In the genomic region with DNA sequence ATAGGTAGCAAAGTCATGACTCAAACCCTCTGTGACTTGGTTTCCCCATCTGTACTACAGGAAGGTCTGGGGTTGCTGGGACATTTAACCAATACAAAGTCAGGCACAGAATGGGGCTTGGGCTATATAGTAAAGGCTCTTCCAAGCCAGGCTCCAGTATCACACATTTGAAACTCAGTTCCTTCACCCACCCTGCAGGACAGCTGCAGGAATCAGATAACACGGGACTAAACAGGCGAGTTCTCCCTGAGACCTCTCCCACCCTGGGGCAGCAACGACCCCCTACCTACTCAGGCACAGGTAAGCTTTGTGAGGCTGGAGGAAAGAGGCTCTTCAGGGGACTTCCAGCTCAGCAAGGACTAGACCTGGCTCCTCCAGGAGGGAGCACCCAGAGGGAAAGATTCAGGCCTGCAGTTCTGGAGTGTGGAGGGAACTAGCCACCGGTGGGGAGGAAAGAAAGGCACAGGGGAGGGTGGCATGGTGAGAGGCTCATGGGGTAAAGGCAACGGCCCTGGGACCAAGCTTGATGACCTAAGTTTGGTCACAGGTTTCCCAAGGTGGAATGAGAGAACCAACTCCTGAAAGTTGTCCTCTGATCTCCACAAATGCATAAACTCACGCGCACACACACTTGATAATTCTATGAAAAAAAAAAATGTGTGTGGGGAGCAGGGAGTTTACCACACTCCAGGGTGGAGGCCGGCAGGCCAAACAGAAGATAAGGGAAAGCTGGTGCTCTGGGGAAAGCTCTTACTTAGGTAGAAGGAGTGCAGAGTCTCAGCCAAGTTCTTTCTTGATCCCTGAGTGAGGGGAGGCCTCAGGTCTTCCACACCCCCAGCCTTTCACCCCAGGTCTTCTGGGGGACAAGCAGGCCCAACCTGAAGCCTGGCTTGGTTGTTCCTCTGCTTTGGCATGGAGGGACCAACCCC, we compare ENCODE assay signal across 10 mouse cellular contexts. TPM values are rescaled to one million over a fixed set of nuclear protein-coding genes. Genes with fewer than 3 reads are reported as not detected.
DNase-seq lines count a peak whose midpoint lies in the region; ATAC-seq and TF ChIP-seq lines count a peak whose summit lies in the region.
"Had no signal": no experiment of that assay in that cellular context is flagged by ENCODE, and none has a peak within 500 bp of the region (broad histone marks: within the 10 kb centered on the region; RNA-seq: fewer than 3 reads in every experiment).

No protein-coding gene starts in this region.

- H3K27ac ChIP-seq in lung, embryonic 15.5 days, result no peak overlapping the region
- no peak overlapping the region for H3K27ac ChIP-seq in forebrain, embryonic 14.5 days (ENCODE audit: low read depth, low read length)
- H3K27ac ChIP-seq in liver, postnatal 0 days (ENCODE audit: low read depth), result peak overlapping the region; percentile 99
- H3K27ac ChIP-seq in stomach, embryonic 15.5 days, result peak overlapping the region; percentile 78
- no peak overlapping the region for H3K27ac ChIP-seq in gastrocnemius, adult 2 months

- intact Hi-C loops in gastrocnemius, adult 2 months (cut with DNase I), result no loop called here

- H3K4me1 ChIP-seq in lung, embryonic 15.5 days, result peaks cover 17% of the 10 kb centered on the region
- peaks cover 12% of the 10 kb centered on the region for H3K4me1 ChIP-seq in forebrain, embryonic 14.5 days (ENCODE audit: control insufficient read depth, insufficient read depth, low read length)
- H3K4me1 ChIP-seq in liver, postnatal 0 days (ENCODE audit: insufficient read depth), result peaks cover 22% of the 10 kb centered on the region
- peaks cover 22% of the 10 kb centered on the region for H3K4me1 ChIP-seq in stomach, embryonic 15.5 days

- H3K9me3 ChIP-seq in lung, embryonic 15.5 days, result no peaks in the 10 kb centered on the region
- no peaks in the 10 kb centered on the region for H3K9me3 ChIP-seq in forebrain, embryonic 14.5 days (replicated peaks; ENCODE audit: control insufficient read depth, low read length)
- H3K9me3 ChIP-seq in liver, postnatal 0 days (ENCODE audit: low read length), result no peaks in the 10 kb centered on the region
- no peaks in the 10 kb centered on the region for H3K9me3 ChIP-seq in stomach, embryonic 15.5 days

- peak overlapping the region; percentile 89; the same call in 1 of the 2 replicates for H3K4me2 ChIP-seq in lung, embryonic 15.5 days
- H3K4me2 ChIP-seq in forebrain, embryonic 14.5 days (ENCODE audit: low read length), result 0 out of 2 replicates have a peak overlapping the region, but pooled peaks have one; percentile 86
- peak overlapping the region; percentile 77 for H3K4me2 ChIP-seq in liver, postnatal 0 days (ENCODE audit: low read depth, low read length)
- H3K4me2 ChIP-seq in stomach, embryonic 15.5 days, result peak overlapping the region; percentile 88

- H3K9ac ChIP-seq in lung, embryonic 15.5 days, result no peak overlapping the region
- H3K9ac ChIP-seq in forebrain, embryonic 14.5 days (ENCODE audit: low read length), result peak overlapping the region; percentile 77
- peak overlapping the region; percentile 78 for H3K9ac ChIP-seq in liver, postnatal 0 days (replicated peaks)
- H3K9ac ChIP-seq in stomach, embryonic 15.5 days, result no peak overlapping the region

- peak; percentile 61 for TF ChIP-seq EP300 in liver, postnatal 0 days (IDR thresholded peaks at IDR 0.05; ENCODE audit: low read depth)

- TF ChIP-seq CTCF in liver, postnatal 0 days (IDR thresholded peaks at IDR 0.05; ENCODE audit: low read depth), result no peak
- TF ChIP-seq CTCF in gastrocnemius, adult 2 months (IDR thresholded peaks at IDR 0.05), result no peak

- H3K27me3 ChIP-seq in lung, embryonic 15.5 days, result no peaks in the 10 kb centered on the region
- no peaks in the 10 kb centered on the region for H3K27me3 ChIP-seq in forebrain, embryonic 14.5 days (replicated peaks; ENCODE audit: control insufficient read depth, insufficient read depth, low read length)
- H3K27me3 ChIP-seq in liver, postnatal 0 days (ENCODE audit: insufficient read depth, low read length), result no peaks in the 10 kb centered on the region
- H3K27me3 ChIP-seq in stomach, embryonic 15.5 days (replicated peaks), result no peaks in the 10 kb centered on the region
- H3K27me3 ChIP-seq: Patski had no signal

- ATAC-seq in lung, embryonic 15.5 days (ENCODE audit: borderline replicate concordance, extremely low read depth, low FRiP score, low TSS enrichment), result no peak
- no peak for ATAC-seq in forebrain, embryonic 14.5 days
- peak; percentile 66 for ATAC-seq in liver, postnatal 0 days
- ATAC-seq in stomach, embryonic 15.5 days (ENCODE audit: insufficient read depth, low FRiP score, low read depth), result peak; percentile 50; the same call in 1 of the 2 replicates
- no peak for ATAC-seq in granulocyte monocyte progenitor cell, adult 5-6 weeks (replicated peaks; ENCODE audit: poor library complexity, severe bottlenecking)

- no peak for DNase-seq in lung, postnatal 25 days (ENCODE audit: low spot score)
- no peak for DNase-seq in forebrain, embryonic 14.5 days (ENCODE audit: low spot score)
- peak; percentile 50 for DNase-seq in liver, postnatal 0 days
- no peak for DNase-seq in gastrocnemius, adult 2 months
- no peak for DNase-seq in cerebellum, adult 11 months
- DNase-seq: cerebellum, adult 11-12 months had no signal

- no peak overlapping the region for H3K4me3 ChIP-seq in lung, embryonic 15.5 days
- H3K4me3 ChIP-seq in forebrain, embryonic 14.5 days (ENCODE audit: low read depth, low read length), result no peak overlapping the region
- H3K4me3 ChIP-seq in liver, postnatal 0 days (ENCODE audit: low read depth, low read length), result peak overlapping the region; percentile 65
- H3K4me3 ChIP-seq in stomach, embryonic 15.5 days (replicated peaks), result 0 out of 2 replicates have a peak overlapping the region, but pooled peaks have one; percentile 87
- no peak overlapping the region for H3K4me3 ChIP-seq in gastrocnemius, adult 2 months

- 62% methylated on average over 8 of the region's 8 CpGs for WGBS in lung, embryonic 15.5 days
- 84% methylated on average over 8 of the region's 8 CpGs for WGBS in forebrain, embryonic 14.5 days
- 40% methylated on average over 8 of the region's 8 CpGs for WGBS in liver, postnatal 0 days (ENCODE audit: insufficient replicate concordance)
- WGBS in stomach, embryonic 15.5 days, result 52% methylated on average over 8 of the region's 8 CpGs

- H3K36me3 ChIP-seq in lung, embryonic 15.5 days, result peaks cover 8% of the 10 kb centered on the region
- peaks cover 12% of the 10 kb centered on the region for H3K36me3 ChIP-seq in forebrain, embryonic 14.5 days (ENCODE audit: control insufficient read depth, insufficient read depth, low read length)
- peaks cover 7% of the 10 kb centered on the region; the same call in 1 of the 2 replicates for H3K36me3 ChIP-seq in liver, postnatal 0 days (replicated peaks; ENCODE audit: insufficient read depth, low read length)
- no peaks in the 10 kb centered on the region for H3K36me3 ChIP-seq in stomach, embryonic 15.5 days

RNA-seq across cellular contexts. Expression of a gene that starts 2.4 kb away (rescaled TPM):
- polyA plus RNA-seq in lung, embryonic 15.5 days (2015; fragmentation: Nextera tagmentation; extraction: Ambion mirVana), result 33.3 and 34.0 TPM in 2 replicates
- polyA plus RNA-seq in forebrain, embryonic 14.5 days (2014; fragmentation: Nextera tagmentation; extraction: Ambion mirVana), result 40.5 and 43.0 TPM in 2 replicates
- 10.9 and 12.9 TPM in 2 replicates for polyA plus RNA-seq in liver, postnatal 0 days (2015; fragmentation: Nextera tagmentation; extraction: Ambion mirVana)
- polyA plus RNA-seq in stomach, embryonic 15.5 days (2015; fragmentation: Nextera tagmentation; extraction: Ambion mirVana), result 30.6 and 33.6 TPM in 2 replicates
- total RNA-seq in granulocyte monocyte progenitor cell, adult 5-6 weeks (2014; fragmentation: Nextera tagmentation), result 15.1 and 23.6 TPM in 2 replicates
- 9.7 and 10.1 TPM in 2 replicates for total RNA-seq in granulocyte monocyte progenitor cell, adult 5-6 weeks (2017)
- 1 to 10 TPM; 3.4 to 4.9 TPM for total RNA-seq in gastrocnemius, adult 2 months (2021)

RNA-seq across cellular contexts. Expression of a gene that starts 28.9 kb away (rescaled TPM):
- 34.3 and 34.7 TPM in 2 replicates for polyA plus RNA-seq in lung, embryonic 15.5 days (2015; fragmentation: Nextera tagmentation; extraction: Ambion mirVana)
- 38.1 and 40.1 TPM in 2 replicates for polyA plus RNA-seq in forebrain, embryonic 14.5 days (2014; fragmentation: Nextera tagmentation; extraction: Ambion mirVana)
- 20.0 and 20.5 TPM in 2 replicates for polyA plus RNA-seq in liver, postnatal 0 days (2015; fragmentation: Nextera tagmentation; extraction: Ambion mirVana)
- polyA plus RNA-seq in stomach, embryonic 15.5 days (2015; fragmentation: Nextera tagmentation; extraction: Ambion mirVana), result 33.6 and 35.4 TPM in 2 replicates
- total RNA-seq in granulocyte monocyte progenitor cell, adult 5-6 weeks (2014; fragmentation: Nextera tagmentation), result 10.8 and 15.3 TPM in 2 replicates
- 14.8 and 21.1 TPM in 2 replicates for total RNA-seq in granulocyte monocyte progenitor cell, adult 5-6 weeks (2017)
- 10 to 100 TPM; 18.6 to 23.8 TPM for total RNA-seq in gastrocnemius, adult 2 months (2021)

RNA-seq across cellular contexts. Expression of a gene that starts 29.1 kb away (rescaled TPM):
- 99.8 and 105 TPM in 2 replicates for polyA plus RNA-seq in lung, embryonic 15.5 days (2015; fragmentation: Nextera tagmentation; extraction: Ambion mirVana)
- polyA plus RNA-seq in forebrain, embryonic 14.5 days (2014; fragmentation: Nextera tagmentation; extraction: Ambion mirVana), result 13.2 and 18.4 TPM in 2 replicates
- 168 and 183 TPM in 2 replicates for polyA plus RNA-seq in liver, postnatal 0 days (2015; fragmentation: Nextera tagmentation; extraction: Ambion mirVana)
- polyA plus RNA-seq in stomach, embryonic 15.5 days (2015; fragmentation: Nextera tagmentation; extraction: Ambion mirVana), result 94.5 and 118 TPM in 2 replicates
- total RNA-seq in granulocyte monocyte progenitor cell, adult 5-6 weeks (2014; fragmentation: Nextera tagmentation), result 204 and 312 TPM in 2 replicates
- 119 and 155 TPM in 2 replicates for total RNA-seq in granulocyte monocyte progenitor cell, adult 5-6 weeks (2017)
- total RNA-seq in gastrocnemius, adult 2 months (2021), result 10 to 100 TPM; 22.2 to 22.7 TPM

Comparison
In these comparisons a context has a peak if more than half of its experiments do, and no peak if none do; other contexts are left out.
1. ATAC-seq: peak in liver, postnatal 0 days (single experiment) and stomach, embryonic 15.5 days (single experiment); none in lung, embryonic 15.5 days (single experiment), forebrain, embryonic 14.5 days (single experiment) and granulocyte monocyte progenitor cell, adult 5-6 weeks (single experiment).
2. H3K27ac ChIP-seq: peak in liver, postnatal 0 days (single experiment) and stomach, embryonic 15.5 days (single experiment); none in lung, embryonic 15.5 days (single experiment), forebrain, embryonic 14.5 days (single experiment) and gastrocnemius, adult 2 months (single experiment).
3. H3K4me3 ChIP-seq: peak in liver, postnatal 0 days (single experiment) and stomach, embryonic 15.5 days (single experiment); none in lung, embryonic 15.5 days (single experiment), forebrain, embryonic 14.5 days (single experiment) and gastrocnemius, adult 2 months (single experiment).
4. H3K9ac ChIP-seq: peak in forebrain, embryonic 14.5 days (single experiment) and liver, postnatal 0 days (single experiment); none in lung, embryonic 15.5 days (single experiment) and stomach, embryonic 15.5 days (single experiment).
5. Peak in every context shown above with its lines, with median percentiles within 50 percentile points of each other: H3K4me2 ChIP-seq.